Mouse (Mus musculus): ENCODE data around the gene Klhl36. TPM values are rescaled to one million over a fixed set of nuclear protein-coding genes. Genes with fewer than 3 reads are reported as not detected.

Klhl36 gene
- polyA plus RNA-seq, 1 experiment from 2014 or later = 11.4 TPM

GRCm38 (mm10) chr8:119831336-119831995 lies 30.6 kb upstream of the Klhl36 start:
- Histone ChIP-seq H3K27ac (ENCODE audit: low read length) (peak overlapping the region; percentile 48), H3K36me3 (ENCODE audit: control insufficient read depth, insufficient read depth) (no peaks in the 10 kb centered on the region), H3K9ac (ENCODE audit: low read length) (peak overlapping the region; percentile 39), H3K4me2 (ENCODE audit: low read depth, low read length) (peak overlapping the region; percentile 58), H3K9me3 (replicated peaks; ENCODE audit: control insufficient read depth, low read length) (no peaks in the 10 kb centered on the region), H3K4me3 (ENCODE audit: low read length) (peak overlapping the region; percentile 24; the same call in 1 of the 2 replicates), H3K27me3 (ENCODE audit: control insufficient read depth, insufficient read depth, low read length) (no peaks in the 10 kb centered on the region), H3K4me1 (ENCODE audit: control insufficient read depth, insufficient read depth, low read length) (peaks cover 37% of the 10 kb centered on the region)
- WGBS = 27% methylated on average over 20 of the region's 20 CpGs
- peak; percentile 76 for ATAC-seq (replicated peaks; ENCODE audit: extremely low read depth, insufficient read depth, low FRiP score)

DNA sequence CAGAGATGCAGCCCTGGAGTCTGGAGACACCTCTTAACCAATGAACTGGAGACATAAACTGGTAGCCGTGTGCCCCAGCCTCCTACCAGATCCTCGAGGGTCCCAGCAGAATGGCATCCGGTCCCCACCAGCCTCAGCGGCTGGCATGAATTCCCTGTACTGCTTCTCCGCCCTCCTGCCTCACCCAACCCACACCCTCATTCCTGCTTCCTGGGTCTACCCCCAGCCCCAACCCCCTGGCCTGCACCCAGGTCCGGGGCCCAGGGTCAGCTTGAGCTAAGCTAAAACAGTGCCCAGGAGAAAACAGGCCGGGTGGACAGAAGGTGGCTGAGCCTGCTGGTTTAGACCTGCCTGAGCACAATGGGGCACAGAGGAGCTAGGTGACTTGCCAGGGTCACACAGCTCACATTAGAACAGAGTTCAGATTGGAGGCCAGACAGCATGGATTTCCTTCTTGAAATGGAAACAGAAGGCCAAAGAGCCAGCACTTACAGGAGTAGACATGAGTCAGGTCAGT lies 29.9 kb upstream of the Klhl36 start:
- ATAC-seq (replicated peaks; ENCODE audit: extremely low read depth, insufficient read depth, low FRiP score) = no peak
- 62% methylated on average over 7 of the region's 7 CpGs for WGBS
- peak overlapping the region; percentile 39 for H3K9ac ChIP-seq (ENCODE audit: low read length)
- H3K27ac ChIP-seq (ENCODE audit: low read length) = peak overlapping the region; percentile 48
- peaks cover 33% of the 10 kb centered on the region for H3K4me1 ChIP-seq (ENCODE audit: control insufficient read depth, insufficient read depth, low read length)
- no peaks in the 10 kb centered on the region for H3K27me3 ChIP-seq (ENCODE audit: control insufficient read depth, insufficient read depth, low read length)
- H3K36me3 ChIP-seq (ENCODE audit: control insufficient read depth, insufficient read depth) = no peaks in the 10 kb centered on the region
- no peaks in the 10 kb centered on the region for H3K9me3 ChIP-seq (replicated peaks; ENCODE audit: control insufficient read depth, low read length)
- H3K4me3 ChIP-seq (ENCODE audit: low read length) = no peak overlapping the region; the same call in 1 of the 2 replicates
- peak overlapping the region; percentile 58 for H3K4me2 ChIP-seq (ENCODE audit: low read depth, low read length)

DNA sequence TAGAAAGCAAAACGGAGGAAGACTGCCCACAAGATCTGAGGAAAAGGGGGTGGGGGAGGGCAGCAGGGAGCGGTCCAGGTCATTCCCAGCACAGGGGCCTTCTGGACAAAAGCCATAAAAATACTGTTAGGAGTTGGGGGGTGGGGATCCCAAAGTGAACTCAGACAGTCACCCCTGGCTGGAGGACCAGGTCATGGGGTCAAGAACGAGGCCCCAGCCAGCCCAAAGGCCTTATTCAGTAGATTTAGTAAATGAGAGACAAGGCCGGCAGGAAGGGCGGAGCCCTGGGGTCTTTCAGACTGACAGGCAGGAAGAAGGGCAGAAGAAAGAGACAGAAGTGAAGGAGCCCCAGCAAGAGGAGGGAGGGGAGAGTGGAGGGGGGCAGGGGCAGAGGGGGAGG lies 29.1 kb upstream of the Klhl36 start:
- Histone ChIP-seq H3K9ac (ENCODE audit: low read length) (no peak overlapping the region), H3K4me2 (ENCODE audit: low read depth, low read length) (peak overlapping the region; percentile 8; the same call in 1 of the 2 replicates), H3K27me3 (ENCODE audit: control insufficient read depth, insufficient read depth, low read length) (no peaks in the 10 kb centered on the region), H3K9me3 (replicated peaks; ENCODE audit: control insufficient read depth, low read length) (no peaks in the 10 kb centered on the region), H3K4me3 (ENCODE audit: low read length) (no peak overlapping the region), H3K27ac (ENCODE audit: low read length) (peak overlapping the region; percentile 37; the same call in 1 of the 2 replicates), H3K4me1 (ENCODE audit: control insufficient read depth, insufficient read depth, low read length) (peaks cover 31% of the 10 kb centered on the region), H3K36me3 (ENCODE audit: control insufficient read depth, insufficient read depth) (no peaks in the 10 kb centered on the region)
- no peak for ATAC-seq (replicated peaks; ENCODE audit: extremely low read depth, insufficient read depth, low FRiP score)
- 48% methylated on average over 5 of the region's 5 CpGs for WGBS

DNA sequence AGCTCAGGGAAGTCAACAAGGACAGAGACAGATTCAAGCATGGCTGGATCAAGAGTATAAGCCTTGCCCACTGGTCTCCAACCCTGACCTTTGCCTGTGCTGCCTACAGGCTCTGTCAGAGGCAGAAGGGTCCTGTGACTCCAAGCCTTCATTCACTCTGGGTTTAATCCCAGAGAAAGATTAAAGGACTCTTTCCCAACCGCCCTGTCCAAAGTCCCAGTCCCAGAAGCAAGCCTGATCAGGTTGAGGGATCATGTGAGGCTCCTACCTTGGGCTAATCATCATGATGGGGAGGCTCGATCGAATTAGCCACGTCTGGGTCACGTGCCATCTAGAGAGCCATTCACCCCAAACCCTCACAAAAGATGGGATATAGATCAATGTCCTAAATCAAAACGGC lies 27.4 kb upstream of the Klhl36 start:
- no peaks in the 10 kb centered on the region for H3K27me3 ChIP-seq (ENCODE audit: control insufficient read depth, insufficient read depth, low read length)

GRCm38 (mm10) chr8:119835270-119835669 lies 26.8 kb upstream of the Klhl36 start:
- Histone ChIP-seq H3K9ac (ENCODE audit: low read length) (no peak overlapping the region), H3K4me2 (ENCODE audit: low read depth, low read length) (no peak overlapping the region), H3K4me1 (ENCODE audit: control insufficient read depth, insufficient read depth, low read length) (peaks cover 26% of the 10 kb centered on the region), H3K27ac (ENCODE audit: low read length) (no peak overlapping the region), H3K4me3 (ENCODE audit: low read length) (no peak overlapping the region), H3K27me3 (ENCODE audit: control insufficient read depth, insufficient read depth, low read length) (no peaks in the 10 kb centered on the region), H3K9me3 (replicated peaks; ENCODE audit: control insufficient read depth, low read length) (no peaks in the 10 kb centered on the region), H3K36me3 (ENCODE audit: control insufficient read depth, insufficient read depth) (no peaks in the 10 kb centered on the region)
- 79% methylated on average over 5 of the region's 5 CpGs for WGBS
- no peak for ATAC-seq (replicated peaks; ENCODE audit: extremely low read depth, insufficient read depth, low FRiP score)

More for the DNA sequence above, 27.4 kb upstream of the Klhl36 start:
- Histone ChIP-seq H3K9ac (ENCODE audit: low read length) (no peak overlapping the region), H3K4me2 (ENCODE audit: low read depth, low read length) (no peak overlapping the region), H3K4me1 (ENCODE audit: control insufficient read depth, insufficient read depth, low read length) (peaks cover 26% of the 10 kb centered on the region), H3K27ac (ENCODE audit: low read length) (no peak overlapping the region), H3K4me3 (ENCODE audit: low read length) (no peak overlapping the region), H3K36me3 (ENCODE audit: control insufficient read depth, insufficient read depth) (no peaks in the 10 kb centered on the region), H3K9me3 (replicated peaks; ENCODE audit: control insufficient read depth, low read length) (no peaks in the 10 kb centered on the region)
- no peak for ATAC-seq (replicated peaks; ENCODE audit: extremely low read depth, insufficient read depth, low FRiP score)
- 85% methylated on average over 6 of the region's 6 CpGs for WGBS

GRCm38 (mm10) chr8:119836831-119837230 lies 25.2 kb upstream of the Klhl36 start:
- no peak overlapping the region for H3K9ac ChIP-seq (ENCODE audit: low read length)
- no peaks in the 10 kb centered on the region for H3K36me3 ChIP-seq (ENCODE audit: control insufficient read depth, insufficient read depth)
- H3K27me3 ChIP-seq (ENCODE audit: control insufficient read depth, insufficient read depth, low read length) = no peaks in the 10 kb centered on the region
- H3K4me2 ChIP-seq (ENCODE audit: low read depth, low read length) = no peak overlapping the region
- H3K27ac ChIP-seq (ENCODE audit: low read length) = no peak overlapping the region
- H3K4me3 ChIP-seq (ENCODE audit: low read length) = no peak overlapping the region
- H3K4me1 ChIP-seq (ENCODE audit: control insufficient read depth, insufficient read depth, low read length) = peaks cover 23% of the 10 kb centered on the region
- WGBS = 82% methylated on average over 4 of the region's 4 CpGs
- no peak for ATAC-seq (replicated peaks; ENCODE audit: extremely low read depth, insufficient read depth, low FRiP score)
- H3K9me3 ChIP-seq (replicated peaks; ENCODE audit: control insufficient read depth, low read length) = no peaks in the 10 kb centered on the region

- H3K27me3 ChIP-seq (ENCODE audit: control insufficient read depth, insufficient read depth, low read length) = no peaks in the 10 kb centered on the region
- peak overlapping the region; percentile 94 for H3K4me2 ChIP-seq (ENCODE audit: low read depth, low read length)
- no peak for ATAC-seq (replicated peaks; ENCODE audit: extremely low read depth, insufficient read depth, low FRiP score)
- WGBS = 36% methylated on average over 10 of the region's 10 CpGs
- peak overlapping the region; percentile 64 for H3K27ac ChIP-seq (ENCODE audit: low read length)
- H3K4me1 ChIP-seq (ENCODE audit: control insufficient read depth, insufficient read depth, low read length) = peaks cover 16% of the 10 kb centered on the region
- H3K4me3 ChIP-seq (ENCODE audit: low read length) = peak overlapping the region; percentile 27; the same call in 1 of the 2 replicates
- H3K9me3 ChIP-seq (replicated peaks; ENCODE audit: control insufficient read depth, low read length) = no peaks in the 10 kb centered on the region
- H3K9ac ChIP-seq (ENCODE audit: low read length) = peak overlapping the region; percentile 18; the same call in 1 of the 2 replicates
- H3K36me3 ChIP-seq (ENCODE audit: control insufficient read depth, insufficient read depth) = no peaks in the 10 kb centered on the region
Measured at GRCm38 (mm10) chr8:119837553-119838071, 24.5 kb upstream of the Klhl36 start.

DNA sequence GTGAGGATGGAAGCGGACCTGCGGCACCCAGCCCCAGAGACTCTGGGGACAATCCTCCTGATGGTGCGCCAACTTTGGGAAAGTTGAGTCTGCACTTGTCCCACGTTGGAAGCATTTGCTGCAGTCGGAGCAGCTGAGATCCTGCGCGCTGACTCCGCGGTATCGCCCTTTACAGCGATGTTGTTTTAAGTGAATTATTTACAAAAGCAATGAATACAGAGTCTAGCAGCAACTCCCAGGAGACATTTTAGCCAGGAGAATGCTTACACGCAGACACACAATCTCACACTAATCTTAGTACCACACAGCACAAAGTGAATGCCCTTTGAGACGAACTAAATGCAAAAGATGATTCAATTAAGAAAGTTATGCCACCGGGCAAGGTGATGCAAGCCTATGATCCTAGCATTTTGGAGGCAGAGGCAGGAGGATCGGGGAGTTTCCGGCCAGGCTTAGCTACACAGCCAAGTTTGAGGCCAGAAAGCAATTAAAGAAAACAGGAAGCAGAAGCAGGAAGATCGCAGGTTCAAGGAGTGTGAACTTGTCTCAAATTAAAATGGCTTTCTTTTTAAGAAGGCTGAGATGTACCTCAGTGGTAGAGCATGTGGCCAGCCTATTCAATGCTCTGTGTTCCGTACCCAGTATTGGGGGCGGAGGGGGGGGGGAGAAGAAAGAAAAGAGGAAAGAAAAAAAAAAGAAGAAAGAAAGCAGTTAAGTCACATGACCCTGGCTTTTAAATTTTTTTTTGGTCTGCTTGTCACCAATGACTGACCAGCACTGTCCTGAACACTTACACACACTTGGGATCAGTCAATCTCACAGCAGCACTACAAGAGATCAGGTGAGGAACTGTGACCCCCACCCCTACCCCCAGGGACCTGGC lies 23.7 kb upstream of the Klhl36 start:
- peak overlapping the region; percentile 64 for H3K27ac ChIP-seq (ENCODE audit: low read length)
- H3K4me2 ChIP-seq (ENCODE audit: low read depth, low read length) = peak overlapping the region; percentile 94
- H3K27me3 ChIP-seq (ENCODE audit: control insufficient read depth, insufficient read depth, low read length) = no peaks in the 10 kb centered on the region
- no peaks in the 10 kb centered on the region for H3K9me3 ChIP-seq (replicated peaks; ENCODE audit: control insufficient read depth, low read length)
- peak overlapping the region; percentile 73 for H3K4me3 ChIP-seq (ENCODE audit: low read length)
- H3K36me3 ChIP-seq (ENCODE audit: control insufficient read depth, insufficient read depth) = no peaks in the 10 kb centered on the region
- 58% methylated on average over 19 of the region's 19 CpGs for WGBS
- H3K9ac ChIP-seq (ENCODE audit: low read length) = peak overlapping the region; percentile 18; the same call in 1 of the 2 replicates
- peaks cover 11% of the 10 kb centered on the region for H3K4me1 ChIP-seq (ENCODE audit: control insufficient read depth, insufficient read depth, low read length)
- ATAC-seq (replicated peaks; ENCODE audit: extremely low read depth, insufficient read depth, low FRiP score) = no peak

All from heart, embryonic 16.5 days (tissue).